ENCODE assay signal across 8 mouse cellular contexts in the genomic region with DNA sequence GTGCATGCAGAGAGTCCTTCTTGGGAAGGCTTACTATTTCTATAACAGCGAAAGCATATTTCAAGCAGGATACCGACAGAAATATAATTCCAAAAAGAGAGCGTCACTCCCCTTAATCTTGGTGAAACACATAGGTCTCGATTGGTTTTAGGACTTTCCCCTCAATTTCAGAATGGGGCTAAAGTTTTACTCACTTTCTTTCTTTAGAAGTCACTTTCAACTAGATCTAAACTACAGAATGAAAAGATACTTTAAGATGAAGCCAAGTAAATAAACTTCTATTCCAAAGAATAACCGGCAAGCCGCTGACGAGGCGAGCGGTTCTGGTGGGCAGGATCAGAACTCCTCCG. TPM values are rescaled to one million over a fixed set of nuclear protein-coding genes. Genes with fewer than 3 reads are reported as not detected.
A peak's percentile ranks its signal among the peaks of the same experiment; 100 is the strongest.
DNase-seq lines count a peak whose midpoint lies in the region; ATAC-seq and TF ChIP-seq lines count a peak whose summit lies in the region.

No protein-coding gene starts in this region.

- TF ChIP-seq POLR2A in heart, adult 2 months (IDR thresholded peaks at IDR 0.05; ENCODE audit: insufficient read depth, low read depth, low read length), result no peak
- TF ChIP-seq POLR2A in thymus, adult 2 months (IDR thresholded peaks at IDR 0.05; ENCODE audit: control insufficient read depth, extremely low read depth, insufficient read depth, low read length, poor library complexity), result no peak

- TF ChIP-seq CTCF in heart, adult 2 months (IDR thresholded peaks at IDR 0.05), result no peak
- TF ChIP-seq CTCF in thymus, adult 2 months (IDR thresholded peaks at IDR 0.05; ENCODE audit: borderline replicate concordance, control insufficient read depth, extremely low read depth, insufficient read depth, low read length, poor library complexity), result no peak

- H3K36me3 ChIP-seq in heart, adult 2 months (ENCODE audit: control insufficient read depth, insufficient read depth, low read length), result peaks cover 4% of the 10 kb centered on the region; the same call in 1 of the 2 replicates
- H3K36me3 ChIP-seq in thymus, adult 2 months (ENCODE audit: control insufficient read depth, insufficient read depth, low read length), result peaks cover 6% of the 10 kb centered on the region; the same call in 1 of the 2 replicates
- peaks cover 25% of the 10 kb centered on the region for H3K36me3 ChIP-seq in liver, embryonic 12.5 days

- TF ChIP-seq EP300 in heart, adult 2 months (IDR thresholded peaks at IDR 0.05; ENCODE audit: insufficient read depth, low read depth, low read length), result no peak

- H3K4me1 ChIP-seq in heart, adult 2 months (ENCODE audit: control insufficient read depth, insufficient read depth, low read length), result peaks cover 6% of the 10 kb centered on the region; the same call in 1 of the 2 replicates
- no peaks in the 10 kb centered on the region for H3K4me1 ChIP-seq in thymus, adult 2 months (replicated peaks; ENCODE audit: control insufficient read depth, insufficient read depth, low read length)
- peaks cover 29% of the 10 kb centered on the region for H3K4me1 ChIP-seq in liver, embryonic 12.5 days

- no peaks in the 10 kb centered on the region for H3K27me3 ChIP-seq in heart, adult 2 months (ENCODE audit: control insufficient read depth, insufficient read depth, low read length)
- H3K27me3 ChIP-seq in thymus, adult 2 months (ENCODE audit: control insufficient read depth, insufficient read depth, low read length), result no peaks in the 10 kb centered on the region
- H3K27me3 ChIP-seq in liver, embryonic 12.5 days (replicated peaks), result no peaks in the 10 kb centered on the region

- no peak for ATAC-seq in liver, embryonic 12.5 days

- H3K4me3 ChIP-seq in heart, adult 2 months, result peak overlapping the region; percentile 67
- peak overlapping the region; percentile 68 for H3K4me3 ChIP-seq in thymus, adult 2 months (ENCODE audit: control insufficient read depth, insufficient read depth, low read length)
- peak overlapping the region; percentile 91 for H3K4me3 ChIP-seq in liver, embryonic 12.5 days

- peak overlapping the region; percentile 98 for H3K27ac ChIP-seq in heart, adult 2 months
- H3K27ac ChIP-seq in thymus, adult 2 months (ENCODE audit: control insufficient read depth, insufficient read depth, low read length), result no peak overlapping the region
- peak overlapping the region; percentile 96 for H3K27ac ChIP-seq in liver, embryonic 12.5 days

- WGBS in heart, adult 2 months, result under 1% methylated on average over 10 of the region's 10 CpGs
- under 1% methylated on average over 10 of the region's 10 CpGs for WGBS in thymus, adult 2 months
- 0% methylated on average over 10 of the region's 10 CpGs for WGBS in liver, embryonic 12.5 days (ENCODE audit: insufficient replicate concordance)

- no peaks in the 10 kb centered on the region for H3K9me3 ChIP-seq in liver, embryonic 12.5 days (replicated peaks)

- DNase-seq in heart, adult 2 months, result no peak
- DNase-seq in heart, adult 9 months (ENCODE audit: low spot score in 2 of 2), result no peak
- DNase-seq in thymus, adult 2 months, result no peak
- DNase-seq in thymus, adult 18-20 months, result no peak
- no peak for DNase-seq in ovary, postnatal 14 days (ENCODE audit: low spot score)
- DNase-seq in layer of hippocampus, adult 18-20 months (ENCODE audit: low spot score in 2 of 2), result no peak
- DNase-seq in natural killer cell, adult 2 months (ENCODE audit: low spot score in 2 of 2), result no peak

- peaks cover 3% of the 10 kb centered on the region; the same call in 1 of the 2 replicates for H3K79me2 ChIP-seq in heart, adult 2 months (replicated peaks; ENCODE audit: control insufficient read depth, insufficient read depth, low read length)

- intact Hi-C loops in heart, adult 2 months (cut with DNase I), result loop anchor here (2.0 kb wide), 2 partner anchors 27 to 31 kb away; a partner anchor contains a TSS

- H3K9ac ChIP-seq in heart, adult 2 months (ENCODE audit: low read depth, low read length), result peak overlapping the region; percentile 94
- H3K9ac ChIP-seq in liver, embryonic 12.5 days, result peak overlapping the region; percentile 94

- peak overlapping the region; percentile 71 for H3K4me2 ChIP-seq in liver, embryonic 12.5 days

RNA-seq across cellular contexts. Expression of a gene that starts 0.5 kb away (rescaled TPM):
- 10 to 100 TPM; 75.8 to 80.8 TPM for total RNA-seq in heart, adult 2 months (2021)
- 46.3 and 59.2 TPM in 2 replicates for polyA plus RNA-seq in heart, adult 2 months (2012; rRNA removed)
- polyA plus RNA-seq in thymus, adult 2 months (2012; rRNA removed), result 163 and 178 TPM in 2 replicates
- 121 and 125 TPM in 2 replicates for polyA plus RNA-seq in liver, embryonic 12.5 days (2016; fragmentation: Nextera tagmentation; extraction: Ambion mirVana)
- 10 to 100 TPM; 36.3 to 45.4 TPM for total RNA-seq in layer of hippocampus, adult 18-20 months (2021)

RNA-seq across cellular contexts. Expression of a gene that starts 28.5 kb away (rescaled TPM):
- 100 to 1,000 TPM; 304 to 328 TPM for total RNA-seq in heart, adult 2 months (2021)
- 298 and 449 TPM in 2 replicates for polyA plus RNA-seq in heart, adult 2 months (2012; rRNA removed)
- 1,363 and 1,486 TPM in 2 replicates for polyA plus RNA-seq in thymus, adult 2 months (2012; rRNA removed)
- 3,798 and 3,900 TPM in 2 replicates for polyA plus RNA-seq in liver, embryonic 12.5 days (2016; fragmentation: Nextera tagmentation; extraction: Ambion mirVana)
- total RNA-seq in layer of hippocampus, adult 18-20 months (2021), result 1,000 to 10,000 TPM; 1,682 to 1,687 TPM

RNA-seq across cellular contexts. Expression of a gene that starts 32.0 kb away (rescaled TPM):
- total RNA-seq in heart, adult 2 months (2021), result 10 to 100 TPM; 28.0 to 31.5 TPM
- 5.0 and 9.3 TPM in 2 replicates for polyA plus RNA-seq in heart, adult 2 months (2012; rRNA removed)
- 12.7 and 17.8 TPM in 2 replicates for polyA plus RNA-seq in thymus, adult 2 months (2012; rRNA removed)
- polyA plus RNA-seq in liver, embryonic 12.5 days (2016; fragmentation: Nextera tagmentation; extraction: Ambion mirVana), result 11.2 and 11.6 TPM in 2 replicates
- 100 to 1,000 TPM; 229 to 239 TPM for total RNA-seq in layer of hippocampus, adult 18-20 months (2021)

RNA-seq across cellular contexts. Expression of a gene that starts 54.8 kb away (rescaled TPM):
- 10 to 100 TPM; 36.6 to 39.3 TPM for total RNA-seq in heart, adult 2 months (2021)
- polyA plus RNA-seq in heart, adult 2 months (2012; rRNA removed), result 26.2 and 35.7 TPM in 2 replicates
- 137 and 187 TPM in 2 replicates for polyA plus RNA-seq in thymus, adult 2 months (2012; rRNA removed)
- 5.6 and 6.7 TPM in 2 replicates for polyA plus RNA-seq in liver, embryonic 12.5 days (2016; fragmentation: Nextera tagmentation; extraction: Ambion mirVana)
- 100 to 1,000 TPM; 169 to 174 TPM for total RNA-seq in layer of hippocampus, adult 18-20 months (2021)
